In the genomic region with DNA sequence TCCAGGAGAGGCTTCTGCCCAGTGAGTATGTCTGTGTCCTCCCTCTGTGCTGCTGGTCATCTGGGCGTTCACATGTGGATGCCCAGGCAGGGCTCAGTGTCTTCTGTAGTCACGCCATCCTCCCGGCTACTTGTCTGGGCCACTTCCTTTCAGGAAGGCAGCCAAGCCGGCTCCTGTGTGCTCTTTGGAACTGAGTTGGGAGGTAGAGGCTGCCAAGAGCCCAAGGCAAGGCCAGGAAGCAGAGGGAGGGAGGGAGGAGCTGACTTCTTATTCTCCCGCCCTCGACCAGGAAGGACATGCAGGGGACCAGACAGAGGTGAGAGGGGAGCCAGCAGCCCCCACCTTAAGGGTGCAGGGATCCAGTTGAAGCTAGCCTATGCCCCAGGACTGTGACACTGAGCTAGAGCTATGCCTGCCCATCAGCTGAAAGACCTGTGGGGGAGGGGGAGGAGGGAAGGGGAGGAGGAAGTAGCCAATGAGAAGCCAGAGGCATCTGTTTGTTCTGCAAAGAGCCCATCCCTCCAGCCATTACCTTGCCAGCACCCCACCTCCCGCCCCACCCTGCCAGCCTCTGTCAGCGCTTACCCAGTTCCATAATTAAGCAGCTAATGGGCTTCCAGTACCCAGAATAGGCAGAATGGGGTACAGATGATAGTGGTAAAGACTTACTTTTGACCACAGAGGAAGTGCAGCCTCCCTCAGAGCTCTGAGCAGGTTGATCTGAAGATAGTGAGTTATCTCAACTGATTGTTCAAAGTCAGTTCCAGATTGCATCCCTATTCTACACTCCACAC, we compare ENCODE assay signal across 9 mouse cellular contexts. TPM values are rescaled to one million over a fixed set of nuclear protein-coding genes. Genes with fewer than 3 reads are reported as not detected.
A peak's percentile ranks its signal among the peaks of the same experiment; 100 is the strongest.
DNase-seq lines count a peak whose midpoint lies in the region; ATAC-seq and TF ChIP-seq lines count a peak whose summit lies in the region.
"Had no signal": no experiment of that assay in that cellular context is flagged by ENCODE, and none has a peak within 500 bp of the region (broad histone marks: within the 10 kb centered on the region; RNA-seq: fewer than 3 reads in every experiment).

No protein-coding gene starts in this region.

- intact Hi-C loops in left cerebral cortex, postnatal 4 days (cut with DNase I) = no loop called here

- H3K9ac ChIP-seq in hindbrain, embryonic 11.5 days (ENCODE audit: low read depth, low read length) = no peak overlapping the region
- H3K9ac ChIP-seq in hindbrain, embryonic 12.5 days = no peak overlapping the region

- TF ChIP-seq CTCF in brain, embryonic 14.5 days (IDR thresholded peaks at IDR 0.05; ENCODE audit: borderline replicate concordance, extremely low read depth, insufficient read depth, insufficient read length) = no peak

- no peak overlapping the region for H3K4me2 ChIP-seq in hindbrain, embryonic 11.5 days (replicated peaks; ENCODE audit: low read depth, low read length)
- H3K4me2 ChIP-seq in hindbrain, embryonic 12.5 days (replicated peaks) = no peak overlapping the region

- no peaks in the 10 kb centered on the region for H3K9me3 ChIP-seq in hindbrain, embryonic 10.5 days
- H3K9me3 ChIP-seq in hindbrain, embryonic 11.5 days (ENCODE audit: control insufficient read depth, low read length) = no peaks in the 10 kb centered on the region
- H3K9me3 ChIP-seq in hindbrain, embryonic 12.5 days (replicated peaks) = no peaks in the 10 kb centered on the region

- no peak for TF ChIP-seq POLR2A in brain, embryonic 14.5 days (IDR thresholded peaks at IDR 0.05; ENCODE audit: borderline replicate concordance, extremely low read depth, insufficient read depth, insufficient read length, poor library complexity, severe bottlenecking)

- no peaks in the 10 kb centered on the region for H3K36me3 ChIP-seq in hindbrain, embryonic 10.5 days
- H3K36me3 ChIP-seq in hindbrain, embryonic 11.5 days (ENCODE audit: control insufficient read depth, insufficient read depth, low read length) = no peaks in the 10 kb centered on the region
- H3K36me3 ChIP-seq in hindbrain, embryonic 12.5 days = no peaks in the 10 kb centered on the region

- WGBS in hindbrain, embryonic 10.5 days = 30% methylated on average over 8 of the region's 8 CpGs
- WGBS in hindbrain, embryonic 11.5 days = 29% methylated on average over 8 of the region's 8 CpGs
- WGBS in hindbrain, embryonic 12.5 days = 24% methylated on average over 8 of the region's 8 CpGs

- peak overlapping the region; percentile 25; the same call in 1 of the 2 replicates for H3K27ac ChIP-seq in hindbrain, embryonic 10.5 days
- H3K27ac ChIP-seq in hindbrain, embryonic 11.5 days (ENCODE audit: low read depth, low read length) = no peak overlapping the region
- H3K27ac ChIP-seq in hindbrain, embryonic 12.5 days = no peak overlapping the region

- no peak for DNase-seq in hindbrain, embryonic 10.5 days (ENCODE audit: low spot score)
- no peak for DNase-seq in hindbrain, embryonic 11.5 days (ENCODE audit: low spot score)
- DNase-seq in brain, embryonic 14.5 days (ENCODE audit: low read depth) = peak; percentile 84
- peak; percentile 93 for DNase-seq in gastrocnemius, adult 18-20 months (ENCODE audit: low spot score)
- peak; percentile 87 for DNase-seq in left cerebral cortex, postnatal 4 days
- peak; percentile 36 for DNase-seq in naive thymus-derived CD4-positive, alpha-beta T cell, adult 2 months (ENCODE audit: low read depth)
- DNase-seq in thymus, postnatal 25 days = no peak

- peaks cover 47% of the 10 kb centered on the region for H3K4me1 ChIP-seq in hindbrain, embryonic 10.5 days (replicated peaks)
- no peaks in the 10 kb centered on the region; the same call in 1 of the 2 replicates for H3K4me1 ChIP-seq in hindbrain, embryonic 11.5 days (replicated peaks; ENCODE audit: control insufficient read depth, insufficient read depth, low read length)
- H3K4me1 ChIP-seq in hindbrain, embryonic 12.5 days = peaks cover 15% of the 10 kb centered on the region

- no peak overlapping the region for H3K4me3 ChIP-seq in hindbrain, embryonic 10.5 days
- no peak overlapping the region for H3K4me3 ChIP-seq in hindbrain, embryonic 11.5 days (ENCODE audit: low read depth, low read length)
- no peak overlapping the region for H3K4me3 ChIP-seq in hindbrain, embryonic 12.5 days

- H3K27me3 ChIP-seq in hindbrain, embryonic 10.5 days (ENCODE audit: insufficient read depth, poor library complexity, severe bottlenecking) = peaks cover 15% of the 10 kb centered on the region; the same call in 1 of the 2 replicates
- H3K27me3 ChIP-seq in hindbrain, embryonic 11.5 days (ENCODE audit: control insufficient read depth, insufficient read depth, low read length) = no peaks in the 10 kb centered on the region
- H3K27me3 ChIP-seq in hindbrain, embryonic 12.5 days = no peaks in the 10 kb centered on the region

- ATAC-seq in hindbrain, embryonic 11.5 days (ENCODE audit: low FRiP score) = no peak
- ATAC-seq in hindbrain, embryonic 12.5 days (ENCODE audit: low FRiP score) = peak; percentile 52; the same call in 1 of the 2 replicates

RNA-seq across cellular contexts. Expression of gene Hils1, which starts 9.1 kb away (rescaled TPM):
- polyA plus RNA-seq in hindbrain, embryonic 10.5 days (2016; fragmentation: Nextera tagmentation; extraction: Ambion mirVana) = not detected in 2 replicates
- polyA plus RNA-seq in hindbrain, embryonic 11.5 days (2014; fragmentation: Nextera tagmentation; extraction: Ambion mirVana) = not detected in 2 replicates
- 0.09 TPM in 1 of 2 replicates, not detected in the other for polyA plus RNA-seq in brain, embryonic 14.5 days (2012; rRNA removed)
- not detected for total RNA-seq in gastrocnemius, adult 18-20 months (2021)
- not detected in 2 replicates for polyA plus RNA-seq in hindbrain, embryonic 12.5 days (2016; fragmentation: Nextera tagmentation; extraction: Ambion mirVana)
- total RNA-seq in left cerebral cortex, postnatal 4 days (2021) = under 1 TPM in 1 of 2 experiments, not detected in 1; 0.46 TPM
- total RNA-seq: layer of hippocampus, adult 18-20 months had no signal

RNA-seq across cellular contexts. Expression of gene Sgca, which starts 17.9 kb away (rescaled TPM):
- 0.10 TPM in 1 of 2 replicates, not detected in the other for polyA plus RNA-seq in hindbrain, embryonic 10.5 days (2016; fragmentation: Nextera tagmentation; extraction: Ambion mirVana)
- polyA plus RNA-seq in hindbrain, embryonic 11.5 days (2014; fragmentation: Nextera tagmentation; extraction: Ambion mirVana) = 0.11 and 0.29 TPM in 2 replicates
- 0.25 and 0.73 TPM in 2 replicates for polyA plus RNA-seq in brain, embryonic 14.5 days (2012; rRNA removed)
- 100 to 1,000 TPM; 283 to 304 TPM for total RNA-seq in gastrocnemius, adult 18-20 months (2021)
- 0.43 and 1.5 TPM in 2 replicates for polyA plus RNA-seq in hindbrain, embryonic 12.5 days (2016; fragmentation: Nextera tagmentation; extraction: Ambion mirVana)
- not detected for total RNA-seq in left cerebral cortex, postnatal 4 days (2021)

RNA-seq across cellular contexts. Expression of gene Col1a1, which starts 22.2 kb away (rescaled TPM):
- polyA plus RNA-seq in hindbrain, embryonic 10.5 days (2016; fragmentation: Nextera tagmentation; extraction: Ambion mirVana) = 98.1 and 193 TPM in 2 replicates
- polyA plus RNA-seq in hindbrain, embryonic 11.5 days (2014; fragmentation: Nextera tagmentation; extraction: Ambion mirVana) = 122 and 135 TPM in 2 replicates
- polyA plus RNA-seq in brain, embryonic 14.5 days (2012; rRNA removed) = 44.1 and 192 TPM in 2 replicates
- 10 to 100 TPM; 64.6 to 65.0 TPM for total RNA-seq in gastrocnemius, adult 18-20 months (2021)
- 508 and 685 TPM in 2 replicates for polyA plus RNA-seq in hindbrain, embryonic 12.5 days (2016; fragmentation: Nextera tagmentation; extraction: Ambion mirVana)
- total RNA-seq in left cerebral cortex, postnatal 4 days (2021) = 10 to 100 TPM; 62.8 to 70.4 TPM

RNA-seq across cellular contexts. Expression of gene Ppp1r9b, which starts 32.6 kb away (rescaled TPM):
- polyA plus RNA-seq in hindbrain, embryonic 10.5 days (2016; fragmentation: Nextera tagmentation; extraction: Ambion mirVana) = 10.4 and 11.8 TPM in 2 replicates
- polyA plus RNA-seq in hindbrain, embryonic 11.5 days (2014; fragmentation: Nextera tagmentation; extraction: Ambion mirVana) = 12.4 and 16.2 TPM in 2 replicates
- 37.9 and 81.2 TPM in 2 replicates for polyA plus RNA-seq in brain, embryonic 14.5 days (2012; rRNA removed)
- 10 to 100 TPM; 16.1 to 24.5 TPM for total RNA-seq in gastrocnemius, adult 18-20 months (2021)
- polyA plus RNA-seq in hindbrain, embryonic 12.5 days (2016; fragmentation: Nextera tagmentation; extraction: Ambion mirVana) = 16.8 and 18.5 TPM in 2 replicates
- total RNA-seq in left cerebral cortex, postnatal 4 days (2021) = 100 to 1,000 TPM; 273 to 276 TPM

RNA-seq across cellular contexts. Expression of gene Samd14, which starts 51.4 kb away (rescaled TPM):
- 38.8 and 71.5 TPM in 2 replicates for polyA plus RNA-seq in hindbrain, embryonic 10.5 days (2016; fragmentation: Nextera tagmentation; extraction: Ambion mirVana)
- 46.1 and 47.6 TPM in 2 replicates for polyA plus RNA-seq in hindbrain, embryonic 11.5 days (2014; fragmentation: Nextera tagmentation; extraction: Ambion mirVana)
- 141 and 186 TPM in 2 replicates for polyA plus RNA-seq in brain, embryonic 14.5 days (2012; rRNA removed)
- under 1 TPM; 0.34 to 0.52 TPM for total RNA-seq in gastrocnemius, adult 18-20 months (2021)
- 94.6 and 106 TPM in 2 replicates for polyA plus RNA-seq in hindbrain, embryonic 12.5 days (2016; fragmentation: Nextera tagmentation; extraction: Ambion mirVana)
- total RNA-seq in left cerebral cortex, postnatal 4 days (2021) = 100 to 1,000 TPM; 173 to 176 TPM

Comparison
In these comparisons a context has a peak if more than half of its experiments do, and no peak if none do; other contexts are left out.
1. DNase-seq: peak in brain, embryonic 14.5 days (single experiment), gastrocnemius, adult 18-20 months (single experiment), left cerebral cortex, postnatal 4 days (single experiment) and naive thymus-derived CD4-positive, alpha-beta T cell, adult 2 months (single experiment); none in hindbrain, embryonic 10.5 days (single experiment), hindbrain, embryonic 11.5 days (single experiment) and thymus, postnatal 25 days (single experiment).